Mouse (Mus musculus): ENCODE data around the gene Akap6. TPM values are rescaled to one million over a fixed set of nuclear protein-coding genes. Genes with fewer than 3 reads are reported as not detected.

Gene Akap6
- polyA plus RNA-seq, 1 experiment from 2014 or later = 18.3 TPM

DNA sequence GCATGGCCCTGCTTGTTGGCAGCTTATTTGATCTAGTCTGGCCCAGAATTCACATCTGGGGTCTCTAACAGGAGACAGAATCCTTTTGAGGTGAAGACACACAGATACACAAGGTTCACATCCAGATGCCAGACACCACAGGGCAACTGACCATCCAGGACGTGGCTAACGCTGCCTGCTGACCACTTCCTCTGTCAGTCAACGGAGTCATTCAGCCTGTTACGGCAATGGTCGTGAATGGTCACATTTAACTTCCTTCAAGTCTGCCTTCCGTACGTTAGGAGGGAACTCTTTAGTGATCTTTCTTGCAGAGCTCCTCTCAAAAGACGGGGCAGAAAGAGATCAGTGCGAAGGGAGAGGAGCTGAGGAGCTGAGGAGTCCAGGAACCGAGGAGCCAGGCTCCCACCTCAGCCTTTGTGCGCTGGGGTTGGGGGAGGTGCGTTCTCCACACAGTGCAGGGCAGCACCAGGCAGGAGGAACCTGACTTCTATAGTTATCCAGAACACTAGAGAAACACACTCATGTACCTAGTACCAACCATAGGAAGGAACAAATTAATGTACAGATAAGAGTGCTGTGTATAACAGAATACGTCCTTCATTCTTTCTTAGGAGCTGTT, 209.4 kb downstream of the Akap6 start:
- H3K27me3 ChIP-seq = no peaks in the 10 kb centered on the region
- H3K9me3 ChIP-seq = no peaks in the 10 kb centered on the region

DNA sequence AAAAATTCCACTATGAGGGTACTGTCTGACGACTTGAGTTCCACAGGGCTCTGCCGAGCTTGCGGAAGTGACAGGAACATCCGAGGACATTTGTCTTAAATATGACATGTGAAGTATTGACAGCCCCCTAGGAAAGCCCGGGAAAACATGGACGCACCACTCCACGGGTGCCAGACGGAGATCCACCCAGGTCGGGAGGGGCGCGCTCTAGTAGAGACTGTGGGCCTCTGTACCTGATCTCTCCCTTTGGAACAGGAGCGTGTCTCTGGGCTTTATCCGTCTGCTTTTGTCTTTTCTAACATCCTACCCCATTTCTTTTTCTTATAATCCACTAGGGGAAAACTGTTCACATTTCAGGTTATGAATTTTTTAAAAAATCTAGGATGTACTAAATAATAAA, 211.2 kb downstream of the Akap6 start:
- H3K36me3 ChIP-seq (replicated peaks) = no peaks in the 10 kb centered on the region
- no peaks in the 10 kb centered on the region for H3K27me3 ChIP-seq
- no peak overlapping the region for H3K27ac ChIP-seq
- WGBS = 88% methylated on average over 13 of the region's 13 CpGs
- H3K9me3 ChIP-seq = no peaks in the 10 kb centered on the region
- peaks cover 7% of the 10 kb centered on the region for H3K4me1 ChIP-seq
- H3K4me2 ChIP-seq = no peak overlapping the region
- no peak for ATAC-seq (ENCODE audit: low FRiP score)
- no peak overlapping the region for H3K9ac ChIP-seq
- H3K4me3 ChIP-seq (replicated peaks) = no peak overlapping the region

More for the DNA sequence above, 209.4 kb downstream of the Akap6 start:
- Histone ChIP-seq H3K36me3 (replicated peaks) (no peaks in the 10 kb centered on the region), H3K4me2 (no peak overlapping the region), H3K27ac (no peak overlapping the region), H3K4me3 (replicated peaks) (no peak overlapping the region), H3K4me1 (peaks cover 10% of the 10 kb centered on the region), H3K9ac (no peak overlapping the region)
- ATAC-seq (ENCODE audit: low FRiP score) = no peak
- 69% methylated on average over 13 of the region's 13 CpGs for WGBS

GRCm38 (mm10) chr12:52910819-52911218, 211.6 kb downstream of the Akap6 start:
- no peaks in the 10 kb centered on the region for H3K36me3 ChIP-seq (replicated peaks)
- no peak overlapping the region for H3K27ac ChIP-seq
- H3K4me2 ChIP-seq = no peak overlapping the region
- no peaks in the 10 kb centered on the region for H3K9me3 ChIP-seq
- 24% methylated on average over 8 of the region's 8 CpGs for WGBS
- ATAC-seq (ENCODE audit: low FRiP score) = no peak; the same call in 1 of the 2 replicates
- H3K9ac ChIP-seq = no peak overlapping the region
- peaks cover 6% of the 10 kb centered on the region; the same call in 1 of the 2 replicates for H3K4me1 ChIP-seq
- H3K4me3 ChIP-seq (replicated peaks) = no peak overlapping the region
- no peaks in the 10 kb centered on the region for H3K27me3 ChIP-seq

GRCm38 (mm10) chr12:52918939-52919338, 219.8 kb downstream of the Akap6 start:
- Histone ChIP-seq H3K9me3 (no peaks in the 10 kb centered on the region), H3K4me1 (peaks cover 6% of the 10 kb centered on the region; the same call in 1 of the 2 replicates), H3K4me2 (no peak overlapping the region), H3K27ac (no peak overlapping the region), H3K4me3 (replicated peaks) (no peak overlapping the region), H3K9ac (no peak overlapping the region), H3K27me3 (no peaks in the 10 kb centered on the region), H3K36me3 (replicated peaks) (no peaks in the 10 kb centered on the region)
- ATAC-seq (ENCODE audit: low FRiP score) = peak; percentile 64; the same call in 1 of the 2 replicates
- 27% methylated on average over 11 of the region's 11 CpGs for WGBS

DNA sequence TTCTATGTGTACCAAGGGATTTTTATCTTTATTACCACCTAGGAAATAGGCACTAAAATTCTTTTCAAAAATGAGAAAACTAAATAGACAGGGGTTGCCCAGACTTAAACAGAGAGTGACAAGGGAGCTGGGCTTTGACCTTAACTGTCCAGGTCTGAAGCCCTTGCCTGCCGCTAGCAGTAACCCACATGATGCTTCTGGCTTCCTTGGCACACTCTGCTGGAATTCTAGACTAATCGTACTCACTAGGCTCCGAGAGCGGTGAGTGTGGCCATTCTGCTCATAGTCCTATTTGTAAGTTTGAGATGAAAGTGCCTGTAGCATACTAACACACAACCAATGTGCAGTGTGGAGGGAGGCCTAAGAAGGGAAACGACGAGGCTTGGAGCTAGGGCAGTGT, 223.3 kb downstream of the Akap6 start:
- H3K36me3 ChIP-seq (replicated peaks) = no peaks in the 10 kb centered on the region
- H3K27me3 ChIP-seq = no peaks in the 10 kb centered on the region
- H3K27ac ChIP-seq = no peak overlapping the region
- no peak overlapping the region for H3K9ac ChIP-seq
- H3K9me3 ChIP-seq = no peaks in the 10 kb centered on the region
- no peak for ATAC-seq (ENCODE audit: low FRiP score)
- no peak overlapping the region for H3K4me3 ChIP-seq (replicated peaks)
- H3K4me2 ChIP-seq = no peak overlapping the region
- H3K4me1 ChIP-seq = peaks cover 6% of the 10 kb centered on the region; the same call in 1 of the 2 replicates
- WGBS = 93% methylated on average over 6 of the region's 6 CpGs

DNA sequence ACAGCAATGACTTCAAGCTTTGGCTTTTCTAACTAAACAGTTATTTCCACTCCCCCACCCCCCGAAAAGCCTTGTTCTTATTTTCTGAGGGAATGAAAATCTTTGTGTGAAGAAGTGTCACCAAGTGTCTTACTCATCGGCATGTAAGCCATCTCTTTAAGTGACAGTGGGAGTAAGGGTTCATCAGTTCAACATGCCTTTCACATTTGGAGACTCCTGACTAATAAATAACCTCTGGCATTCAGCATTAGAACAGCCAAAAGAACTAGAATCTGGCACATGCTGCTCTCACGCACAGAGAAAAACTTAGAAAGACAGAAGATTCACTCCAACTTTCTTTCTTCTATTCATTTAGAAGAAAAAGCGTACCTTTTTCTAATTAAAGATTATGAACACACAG, 226.3 kb downstream of the Akap6 start:
- no peak overlapping the region for H3K27ac ChIP-seq
- no peaks in the 10 kb centered on the region for H3K27me3 ChIP-seq
- WGBS = 93% methylated on average over 4 of the region's 4 CpGs
- no peak for ATAC-seq (ENCODE audit: low FRiP score)
- H3K4me2 ChIP-seq = no peak overlapping the region
- H3K9me3 ChIP-seq = no peaks in the 10 kb centered on the region
- no peak overlapping the region for H3K4me3 ChIP-seq (replicated peaks)
- H3K4me1 ChIP-seq = peaks cover 6% of the 10 kb centered on the region; the same call in 1 of the 2 replicates
- no peaks in the 10 kb centered on the region for H3K36me3 ChIP-seq (replicated peaks)
- H3K9ac ChIP-seq = no peak overlapping the region

DNA sequence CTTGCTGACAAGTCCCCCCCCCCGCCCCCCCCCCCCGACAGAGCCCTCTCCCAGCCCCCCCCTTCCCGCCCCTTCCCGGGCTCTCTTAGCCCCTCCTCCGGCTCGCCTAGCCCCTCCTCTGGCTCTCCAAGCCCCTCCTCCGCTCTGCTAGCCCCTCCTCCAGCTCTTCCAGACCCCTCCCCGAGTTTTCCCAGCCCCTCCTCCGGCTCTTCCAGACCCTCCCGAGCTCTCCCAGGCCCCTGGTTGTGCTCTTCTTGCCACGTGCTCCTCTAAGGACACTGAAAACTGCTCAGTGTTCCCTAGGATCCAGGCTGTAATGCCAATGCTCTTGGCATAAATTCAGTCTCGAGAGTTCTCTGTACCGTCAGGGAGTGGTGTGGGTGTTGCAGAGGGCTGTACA, 234.6 kb downstream of the Akap6 start:
- Histone ChIP-seq H3K27ac (no peak overlapping the region), H3K4me3 (replicated peaks) (no peak overlapping the region)

DNA sequence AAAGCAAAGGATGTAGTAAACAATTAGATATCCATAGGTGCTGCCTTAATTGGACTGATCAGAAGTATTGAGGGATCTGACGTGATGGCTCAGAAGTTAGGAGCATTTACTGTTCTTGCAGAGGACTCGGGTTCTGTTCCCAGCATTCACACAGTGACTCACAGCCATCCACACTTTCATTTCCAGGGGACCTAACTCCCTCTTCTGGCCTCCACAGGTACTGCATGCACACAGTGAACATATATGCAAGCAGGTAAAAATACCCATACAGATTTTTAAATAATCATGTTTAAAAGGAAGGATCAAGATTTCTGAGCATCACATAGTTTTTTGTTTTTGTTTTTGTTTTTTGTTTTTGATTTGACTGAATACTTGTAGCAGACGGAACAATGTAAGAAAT, 235.8 kb downstream of the Akap6 start:
- Histone ChIP-seq H3K9ac (no peak overlapping the region), H3K9me3 (no peaks in the 10 kb centered on the region), H3K4me1 (0 out of 2 replicates have a peak, but pooled peaks cover 4% of the 10 kb centered on the region), H3K36me3 (replicated peaks) (peaks cover 3% of the 10 kb centered on the region; the same call in 1 of the 2 replicates), H3K4me3 (replicated peaks) (no peak overlapping the region), H3K4me2 (no peak overlapping the region), H3K27ac (no peak overlapping the region), H3K27me3 (0 out of 2 replicates have a peak, but pooled peaks cover 2% of the 10 kb centered on the region)
- no peak for ATAC-seq (ENCODE audit: low FRiP score)
- 88% methylated on average over 3 of the region's 3 CpGs for WGBS

More for the DNA sequence above, 234.6 kb downstream of the Akap6 start:
- Histone ChIP-seq H3K4me1 (0 out of 2 replicates have a peak, but pooled peaks cover 4% of the 10 kb centered on the region), H3K36me3 (replicated peaks) (0 out of 2 replicates have a peak, but pooled peaks cover 3% of the 10 kb centered on the region), H3K4me2 (no peak overlapping the region), H3K9ac (no peak overlapping the region), H3K9me3 (no peaks in the 10 kb centered on the region), H3K27me3 (no peaks in the 10 kb centered on the region)
- ATAC-seq (ENCODE audit: low FRiP score) = no peak
- 67% methylated on average over 8 of the region's 13 CpGs for WGBS

DNA sequence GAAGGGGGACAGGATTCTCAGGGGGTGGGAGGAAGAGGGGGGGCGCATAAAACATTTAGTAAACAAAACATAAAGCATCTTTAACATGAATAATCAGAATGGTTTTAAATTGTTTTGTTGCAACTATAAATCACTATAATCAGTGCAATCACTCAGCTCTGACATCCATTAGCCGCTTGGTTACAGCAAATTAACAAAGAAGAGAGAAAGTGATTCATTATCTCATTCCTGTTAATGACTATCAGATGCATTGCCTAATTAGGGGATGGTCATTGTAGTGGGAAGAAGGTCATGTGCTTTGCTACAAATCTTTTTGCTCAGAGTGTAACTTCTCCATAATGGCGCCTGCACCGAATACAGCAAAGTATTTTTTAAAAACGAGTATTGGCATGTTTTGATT, 239.6 kb downstream of the Akap6 start:
- no peak overlapping the region for H3K4me3 ChIP-seq (replicated peaks)
- H3K9ac ChIP-seq = no peak overlapping the region
- 0 out of 2 replicates have a peak, but pooled peaks cover 4% of the 10 kb centered on the region for H3K4me1 ChIP-seq
- no peak overlapping the region for H3K27ac ChIP-seq
- H3K36me3 ChIP-seq (replicated peaks) = peaks cover 3% of the 10 kb centered on the region; the same call in 1 of the 2 replicates
- no peak overlapping the region for H3K4me2 ChIP-seq
- 0 out of 2 replicates have a peak, but pooled peaks cover 3% of the 10 kb centered on the region for H3K27me3 ChIP-seq
- WGBS = 62% methylated on average over 5 of the region's 5 CpGs
- ATAC-seq (ENCODE audit: low FRiP score) = no peak
- H3K9me3 ChIP-seq = no peaks in the 10 kb centered on the region

GRCm38 (mm10) chr12:52939324-52939946, 240.3 kb downstream of the Akap6 start:
- no peaks in the 10 kb centered on the region for H3K9me3 ChIP-seq
- 85% methylated on average over 15 of the region's 15 CpGs for WGBS
- ATAC-seq (ENCODE audit: low FRiP score) = no peak
- H3K4me3 ChIP-seq (replicated peaks) = no peak overlapping the region
- H3K9ac ChIP-seq = no peak overlapping the region
- no peak overlapping the region for H3K4me2 ChIP-seq
- 0 out of 2 replicates have a peak, but pooled peaks cover 4% of the 10 kb centered on the region for H3K4me1 ChIP-seq
- peaks cover 3% of the 10 kb centered on the region; the same call in 1 of the 2 replicates for H3K36me3 ChIP-seq (replicated peaks)
- H3K27me3 ChIP-seq = 0 out of 2 replicates have a peak, but pooled peaks cover 3% of the 10 kb centered on the region
- no peak overlapping the region for H3K27ac ChIP-seq

GRCm38 (mm10) chr12:52941941-52942340, 242.8 kb downstream of the Akap6 start:
- 94% methylated on average over 4 of the region's 4 CpGs for WGBS

GRCm38 (mm10) chr12:52944274-52944673, 245.1 kb downstream of the Akap6 start:
- Histone ChIP-seq H3K4me1 (no peaks in the 10 kb centered on the region), H3K9ac (no peak overlapping the region), H3K4me2 (no peak overlapping the region), H3K27ac (no peak overlapping the region), H3K36me3 (replicated peaks) (no peaks in the 10 kb centered on the region; the same call in 1 of the 2 replicates), H3K4me3 (replicated peaks) (no peak overlapping the region), H3K27me3 (0 out of 2 replicates have a peak, but pooled peaks cover 3% of the 10 kb centered on the region), H3K9me3 (no peaks in the 10 kb centered on the region)
- ATAC-seq (ENCODE audit: low FRiP score) = no peak
- 82% methylated on average over 7 of the region's 7 CpGs for WGBS

More at GRCm38 (mm10) chr12:52941941-52942340, 242.8 kb downstream of the Akap6 start:
- H3K4me2 ChIP-seq = no peak overlapping the region
- H3K27me3 ChIP-seq = 0 out of 2 replicates have a peak, but pooled peaks cover 3% of the 10 kb centered on the region
- no peaks in the 10 kb centered on the region; the same call in 1 of the 2 replicates for H3K36me3 ChIP-seq (replicated peaks)
- no peak for ATAC-seq (ENCODE audit: low FRiP score)
- no peaks in the 10 kb centered on the region for H3K9me3 ChIP-seq
- 0 out of 2 replicates have a peak, but pooled peaks cover 4% of the 10 kb centered on the region for H3K4me1 ChIP-seq
- H3K4me3 ChIP-seq (replicated peaks) = no peak overlapping the region
- no peak overlapping the region for H3K27ac ChIP-seq
- H3K9ac ChIP-seq = no peak overlapping the region
